Comparison of ENCODE assay signal across 8 mouse cellular contexts in genomic region chr5:35582445-35583220, GRCm38 (mm10). TPM values are rescaled to one million over a fixed set of nuclear protein-coding genes. Genes with fewer than 3 reads are reported as not detected.
DNase-seq lines count a peak whose midpoint lies in the region; ATAC-seq and TF ChIP-seq lines count a peak whose summit lies in the region.

TSS of gene Acox3 (plus strand) at chr5:35583040.

- H3K27me3 ChIP-seq in heart, embryonic 11.5 days (ENCODE audit: control insufficient read depth, insufficient read depth, low read length), result no peaks in the 10 kb centered on the region
- no peaks in the 10 kb centered on the region for H3K27me3 ChIP-seq in kidney, embryonic 16.5 days (ENCODE audit: insufficient read depth, low read length)
- H3K27me3 ChIP-seq in liver, adult 2 months (ENCODE audit: control insufficient read depth, insufficient read depth, low read length), result no peaks in the 10 kb centered on the region
- no peaks in the 10 kb centered on the region for H3K27me3 ChIP-seq in myocyte (ENCODE audit: control insufficient read depth, insufficient read depth, insufficient read length)
- no peaks in the 10 kb centered on the region for H3K27me3 ChIP-seq in splenic B cell, adult 2 months (ENCODE audit: control insufficient read depth, insufficient read depth, low read length, poor library complexity, severe bottlenecking)

- H3K9me3 ChIP-seq in heart, embryonic 11.5 days (replicated peaks; ENCODE audit: control insufficient read depth, low read length), result no peaks in the 10 kb centered on the region
- H3K9me3 ChIP-seq in kidney, embryonic 16.5 days (ENCODE audit: low read length), result no peaks in the 10 kb centered on the region

- under 1% methylated on average over 35 of the region's 35 CpGs for WGBS in heart, embryonic 11.5 days (ENCODE audit: insufficient replicate concordance)
- under 1% methylated on average over 35 of the region's 35 CpGs for WGBS in kidney, embryonic 16.5 days
- under 1% methylated on average over 35 of the region's 35 CpGs for WGBS in liver, adult 2 months

- TF ChIP-seq POLR2A in liver, adult 2 months (IDR thresholded peaks at IDR 0.05; ENCODE audit: extremely low read depth, insufficient read depth, low read length), result peak; percentile 38; the same call in 1 of the 2 replicates
- peak; percentile 65 for TF ChIP-seq POLR2A in myocyte (IDR thresholded peaks at IDR 0.05; ENCODE audit: insufficient read length, low read depth)

- H3K27ac ChIP-seq in heart, embryonic 11.5 days (ENCODE audit: low read depth, low read length), result peak within 1 kb of the TSS; percentile 57; the same call in 1 of the 2 replicates
- peak within 1 kb of the TSS; percentile 54; the same call in 1 of the 2 replicates for H3K27ac ChIP-seq in kidney, embryonic 16.5 days (ENCODE audit: low read length)
- H3K27ac ChIP-seq in liver, adult 2 months (replicated peaks; ENCODE audit: insufficient read depth, low read depth, low read length), result peak within 1 kb of the TSS; percentile 24

- H3K4me1 ChIP-seq in heart, embryonic 11.5 days (ENCODE audit: control insufficient read depth, insufficient read depth, low read length), result no peaks in the 10 kb centered on the region; the same call in 1 of the 2 replicates
- H3K4me1 ChIP-seq in kidney, embryonic 16.5 days (ENCODE audit: insufficient read depth, low read length), result peaks cover 14% of the 10 kb centered on the region
- peaks cover 9% of the 10 kb centered on the region for H3K4me1 ChIP-seq in liver, adult 2 months (ENCODE audit: control insufficient read depth, insufficient read depth, low read length)

- H3K79me2 ChIP-seq in liver, adult 2 months (ENCODE audit: control insufficient read depth, insufficient read depth, low read length), result no peaks in the 10 kb centered on the region
- H3K79me2 ChIP-seq in myocyte (ENCODE audit: control insufficient read depth, insufficient read depth), result no peaks in the 10 kb centered on the region

- no peak within 1 kb of the TSS for H3ac ChIP-seq in myocyte (ENCODE audit: control insufficient read depth, insufficient read length)

- DNase-seq in B cell, adult 2 months, result peak; percentile 94
- DNase-seq in brain, adult 2 months (ENCODE audit: low read depth, low spot score), result peak; percentile 99
- peak; percentile 91 for DNase-seq in liver, adult 2 months (ENCODE audit: extremely low read depth, low read depth, low spot score)
- peak; percentile 94 for DNase-seq in splenic B cell, adult 2 months (ENCODE audit: low read depth, low spot score)

- peak within 1 kb of the TSS; percentile 76 for H3K9ac ChIP-seq in heart, embryonic 11.5 days (ENCODE audit: low read depth, low read length)
- peak within 1 kb of the TSS; percentile 74 for H3K9ac ChIP-seq in kidney, embryonic 16.5 days (replicated peaks; ENCODE audit: low read length)
- H3K9ac ChIP-seq in liver, adult 2 months (ENCODE audit: low read depth, low read length), result peak within 1 kb of the TSS; percentile 49

- peak within 1 kb of the TSS; percentile 64 for H3K4me3 ChIP-seq in heart, embryonic 11.5 days (ENCODE audit: low read depth, low read length)
- H3K4me3 ChIP-seq in kidney, embryonic 16.5 days (ENCODE audit: low read length), result peak within 1 kb of the TSS; percentile 69
- peak within 1 kb of the TSS; percentile 61 for H3K4me3 ChIP-seq in liver, adult 2 months (ENCODE audit: insufficient read depth, low read depth, low read length)
- peak within 1 kb of the TSS; percentile 54 for H3K4me3 ChIP-seq in myocyte

- H3K4me2 ChIP-seq in heart, embryonic 11.5 days, result peak within 1 kb of the TSS; percentile 71
- H3K4me2 ChIP-seq in kidney, embryonic 16.5 days (replicated peaks; ENCODE audit: low read depth, low read length), result peak within 1 kb of the TSS; percentile 84
- H3K4me2 ChIP-seq in myocyte (ENCODE audit: low read depth), result peak within 1 kb of the TSS; percentile 92

- H3K36me3 ChIP-seq in heart, embryonic 11.5 days (ENCODE audit: control insufficient read depth, insufficient read depth, low read length), result no peaks in the 10 kb centered on the region
- H3K36me3 ChIP-seq in kidney, embryonic 16.5 days (ENCODE audit: insufficient read depth, low read length), result no peaks in the 10 kb centered on the region
- H3K36me3 ChIP-seq in liver, adult 2 months (ENCODE audit: control insufficient read depth, insufficient read depth, low read length), result no peaks in the 10 kb centered on the region
- H3K36me3 ChIP-seq in myocyte (ENCODE audit: control insufficient read depth, insufficient read depth), result no peaks in the 10 kb centered on the region
- no peaks in the 10 kb centered on the region; the same call in none of the 2 replicates for H3K36me3 ChIP-seq in splenic B cell, adult 2 months (ENCODE audit: control insufficient read depth, insufficient read depth, low read length, poor library complexity, severe bottlenecking)

- TF ChIP-seq CTCF in liver, adult 2 months (IDR thresholded peaks at IDR 0.05; ENCODE audit: low read depth, low read length), result no peak

- peak; percentile 97 for ATAC-seq in erythroblast, adult 5-6 weeks (replicated peaks; ENCODE audit: low FRiP score, poor library complexity, severe bottlenecking)
- peak; percentile 88 for ATAC-seq in heart, embryonic 11.5 days (replicated peaks; ENCODE audit: insufficient number of reproducible peaks, low FRiP score, low TSS enrichment)
- ATAC-seq in kidney, embryonic 16.5 days (ENCODE audit: low FRiP score, low TSS enrichment), result peak; percentile 93

TF ChIP-seq in myocyte, 11 proteins besides CTCF, POLR2A, EP300 and RAD21:
- peak; percentile 10; the same call in 1 of the 2 replicates for TF ChIP-seq CEBPB (IDR thresholded peaks at IDR 0.05; ENCODE audit: insufficient read depth, poor library complexity, severe bottlenecking)
- peak; percentile 62 for TF ChIP-seq POLR2AphosphoS2 (IDR thresholded peaks at IDR 0.05; ENCODE audit: insufficient read length, low read depth)
- no peak for TF ChIP-seq TCF12 (IDR thresholded peaks at IDR 0.05; ENCODE audit: insufficient read depth, poor library complexity, severe bottlenecking)

RNA-seq across cellular contexts. Expression of gene Acox3, which starts in this region (rescaled TPM):
- total RNA-seq in erythroblast, adult 5-6 weeks (2015; ENCODE audit: low replicate concordance), result 14.2 and 22.1 TPM in 2 replicates
- total RNA-seq in erythroblast, adult 5-6 weeks (2017; ENCODE audit: low replicate concordance), result 7.4 and 14.2 TPM in 2 replicates
- polyA plus RNA-seq in heart, embryonic 11.5 days (2014; fragmentation: Nextera tagmentation; extraction: Ambion mirVana), result 10.5 and 11.4 TPM in 2 replicates
- polyA plus RNA-seq in kidney, embryonic 16.5 days (2015; fragmentation: Nextera tagmentation; extraction: Ambion mirVana), result 14.4 and 16.6 TPM in 2 replicates
- 22.6 and 24.1 TPM in 2 replicates for total RNA-seq in liver, adult 2 months (2014; rRNA removed)
- 18.0 and 22.9 TPM in 2 replicates for polyA plus RNA-seq in liver, adult 2 months (2012; rRNA removed)
- 20.8 TPM for polyA plus RNA-seq in myocyte (2012; fragmentation: generic; extraction: Trizol)

Comparison
In these comparisons a context has a peak if more than half of its experiments do, and no peak if none do; other contexts are left out.
1. Peak in every context shown above with its lines: DNase-seq, ATAC-seq, H3K4me3 ChIP-seq and H3K27ac ChIP-seq.